Mouse (Mus musculus): Measurements from ENCODE around the gene Ndufaf7. TPM values are rescaled to one million over a fixed set of nuclear protein-coding genes. Genes with fewer than 3 reads are reported as not detected.

Ndufaf7 gene
- polyA plus RNA-seq, 1 experiment, result 64.2 TPM

DNA sequence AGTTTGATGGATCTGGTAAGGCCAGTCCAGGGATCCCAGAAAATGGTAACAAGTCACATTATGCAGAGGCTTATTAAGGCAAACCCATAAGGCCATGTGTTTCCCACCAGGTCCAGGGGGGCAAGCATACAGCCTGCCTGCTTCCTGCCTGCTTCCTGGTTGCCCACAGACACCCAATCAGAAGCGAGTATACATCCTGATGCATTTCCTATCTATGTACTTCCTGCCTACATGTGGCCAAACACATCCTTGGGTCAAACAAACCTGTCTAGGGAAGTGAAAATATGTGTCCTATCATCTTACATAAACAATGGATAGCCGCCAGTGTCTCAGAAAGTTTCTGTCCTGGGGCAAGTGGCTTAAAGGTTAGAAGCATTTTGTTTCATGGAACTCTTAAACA lies 33.8 kb upstream of the Ndufaf7 start:
- H3K4me3 ChIP-seq (ENCODE audit: low read depth, low read length), result no peak overlapping the region
- no peak overlapping the region for H3K9ac ChIP-seq (ENCODE audit: low read depth, poor library complexity, severe bottlenecking)
- peaks cover 1% of the 10 kb centered on the region for H3K4me1 ChIP-seq (ENCODE audit: control insufficient read depth, insufficient read depth, low read length)
- H3K27ac ChIP-seq (ENCODE audit: insufficient read depth, low read length), result no peak overlapping the region
- TF ChIP-seq CTCF (IDR thresholded peaks at IDR 0.05; ENCODE audit: low read depth, low read length), result no peak
- no peak for TF ChIP-seq EP300 (IDR thresholded peaks at IDR 0.05; ENCODE audit: insufficient read depth, low read depth, low read length)
- no peak for TF ChIP-seq POLR2A (IDR thresholded peaks at IDR 0.05; ENCODE audit: insufficient read depth, low read length)
- no peaks in the 10 kb centered on the region for H3K27me3 ChIP-seq (ENCODE audit: control insufficient read depth, insufficient read depth, low read length, poor library complexity, severe bottlenecking)
- no peaks in the 10 kb centered on the region for H3K36me3 ChIP-seq (ENCODE audit: control insufficient read depth, insufficient read depth, low read length, poor library complexity, severe bottlenecking)
- H3K9me3 ChIP-seq (replicated peaks; ENCODE audit: control insufficient read depth, insufficient read depth, low read length, poor library complexity, severe bottlenecking), result no peaks in the 10 kb centered on the region

DNA sequence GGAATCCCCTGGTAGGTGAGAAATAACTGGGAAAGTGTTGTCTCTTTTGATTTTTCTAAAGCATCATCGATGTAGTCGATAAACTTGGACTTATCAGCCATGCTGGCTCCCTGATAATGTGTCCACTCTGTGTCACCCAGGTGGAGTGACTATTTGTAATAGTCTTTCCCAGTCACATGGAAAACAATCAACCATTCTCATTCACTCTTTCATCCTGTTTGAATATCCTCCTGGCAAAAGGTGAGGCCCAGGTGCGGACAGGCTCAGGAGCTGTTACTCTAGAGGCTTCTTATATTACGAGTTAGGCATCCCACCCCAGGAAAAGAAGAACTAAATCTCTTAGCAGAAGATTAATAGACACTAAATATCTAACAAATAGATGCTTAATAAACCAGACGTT lies 30.0 kb upstream of the Ndufaf7 start, which contains the start of gene Sult6b1:
Sult6b1 (minus strand) TSS at position 101 of the 400 bp plus-strand sequence.
- Histone ChIP-seq H3K9me3 (replicated peaks; ENCODE audit: control insufficient read depth, insufficient read depth, low read length, poor library complexity, severe bottlenecking) (no peaks in the 10 kb centered on the region), H3K9ac (ENCODE audit: low read depth, poor library complexity, severe bottlenecking) (no peak within 1 kb of the TSS), H3K4me1 (ENCODE audit: control insufficient read depth, insufficient read depth, low read length) (peaks cover 1% of the 10 kb centered on the region), H3K27me3 (ENCODE audit: control insufficient read depth, insufficient read depth, low read length, poor library complexity, severe bottlenecking) (no peaks in the 10 kb centered on the region), H3K36me3 (ENCODE audit: control insufficient read depth, insufficient read depth, low read length, poor library complexity, severe bottlenecking) (no peaks in the 10 kb centered on the region), H3K4me3 (ENCODE audit: low read depth, low read length) (no peak within 1 kb of the TSS), H3K27ac (ENCODE audit: insufficient read depth, low read length) (no peak within 1 kb of the TSS)
- no peak for TF ChIP-seq POLR2A (IDR thresholded peaks at IDR 0.05; ENCODE audit: insufficient read depth, low read length)

DNA sequence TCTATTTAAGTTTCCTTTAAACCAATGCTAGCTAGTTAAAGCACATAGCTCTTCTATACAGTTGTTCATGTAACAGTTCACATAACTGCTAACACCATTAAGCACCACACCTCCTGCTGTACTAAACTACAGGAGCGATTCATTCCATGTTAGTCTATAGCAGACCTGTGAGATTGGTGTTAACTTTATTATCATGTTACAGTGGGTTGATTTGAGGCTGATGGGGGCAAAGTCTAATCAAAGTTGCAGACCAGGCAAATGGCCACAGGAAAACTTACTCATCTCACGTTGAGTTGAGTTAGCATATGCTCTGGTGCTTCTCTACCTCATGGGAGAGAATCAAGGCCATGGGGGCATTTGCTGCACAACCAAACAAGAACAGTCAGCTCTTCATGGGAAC lies 27.6 kb upstream of the Ndufaf7 start:
- H3K9me3 ChIP-seq (replicated peaks; ENCODE audit: control insufficient read depth, insufficient read depth, low read length, poor library complexity, severe bottlenecking), result no peaks in the 10 kb centered on the region
- H3K27me3 ChIP-seq (ENCODE audit: control insufficient read depth, insufficient read depth, low read length, poor library complexity, severe bottlenecking), result no peaks in the 10 kb centered on the region
- H3K4me1 ChIP-seq (ENCODE audit: control insufficient read depth, insufficient read depth, low read length), result no peaks in the 10 kb centered on the region
- no peak overlapping the region for H3K4me3 ChIP-seq (ENCODE audit: low read depth, low read length)
- TF ChIP-seq POLR2A (IDR thresholded peaks at IDR 0.05; ENCODE audit: insufficient read depth, low read length), result no peak
- TF ChIP-seq CTCF (IDR thresholded peaks at IDR 0.05; ENCODE audit: low read depth, low read length), result no peak
- no peak for TF ChIP-seq EP300 (IDR thresholded peaks at IDR 0.05; ENCODE audit: insufficient read depth, low read depth, low read length)
- no peak overlapping the region for H3K9ac ChIP-seq (ENCODE audit: low read depth, poor library complexity, severe bottlenecking)
- H3K36me3 ChIP-seq (ENCODE audit: control insufficient read depth, insufficient read depth, low read length, poor library complexity, severe bottlenecking), result no peaks in the 10 kb centered on the region
- H3K27ac ChIP-seq (ENCODE audit: insufficient read depth, low read length), result no peak overlapping the region

DNA sequence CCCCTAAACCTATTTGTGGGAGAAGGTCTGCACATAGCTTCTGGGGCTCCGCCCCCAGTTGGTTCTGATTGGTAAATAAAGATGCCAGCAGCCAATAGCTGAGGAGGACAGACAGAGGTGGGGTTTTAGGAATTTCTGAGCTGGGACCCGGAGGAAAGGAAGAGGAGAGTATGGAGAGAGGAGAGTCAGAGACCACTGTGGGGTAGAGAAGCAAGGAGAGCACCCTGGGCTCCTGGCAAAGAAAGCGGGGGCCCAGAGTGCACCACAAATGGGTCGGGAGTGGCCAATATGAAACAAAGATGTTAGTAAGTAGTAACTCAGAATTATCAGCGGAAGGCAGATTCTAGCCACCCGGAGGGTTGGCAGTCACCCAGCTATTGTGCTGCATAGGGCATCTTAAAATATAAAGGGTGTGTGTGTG lies 24.1 kb upstream of the Ndufaf7 start:
- Histone ChIP-seq H3K4me1 (ENCODE audit: control insufficient read depth, insufficient read depth, low read length) (no peaks in the 10 kb centered on the region), H3K27me3 (ENCODE audit: control insufficient read depth, insufficient read depth, low read length, poor library complexity, severe bottlenecking) (no peaks in the 10 kb centered on the region), H3K9ac (ENCODE audit: low read depth, poor library complexity, severe bottlenecking) (peak overlapping the region; percentile 93), H3K9me3 (replicated peaks; ENCODE audit: control insufficient read depth, insufficient read depth, low read length, poor library complexity, severe bottlenecking) (no peaks in the 10 kb centered on the region), H3K36me3 (ENCODE audit: control insufficient read depth, insufficient read depth, low read length, poor library complexity, severe bottlenecking) (no peaks in the 10 kb centered on the region), H3K4me3 (ENCODE audit: low read depth, low read length) (peak overlapping the region; percentile 100), H3K27ac (ENCODE audit: insufficient read depth, low read length) (peak overlapping the region; percentile 98)
- no peak for TF ChIP-seq EP300 (IDR thresholded peaks at IDR 0.05; ENCODE audit: insufficient read depth, low read depth, low read length)
- peak; percentile 78 for TF ChIP-seq POLR2A (IDR thresholded peaks at IDR 0.05; ENCODE audit: insufficient read depth, low read length)

DNA sequence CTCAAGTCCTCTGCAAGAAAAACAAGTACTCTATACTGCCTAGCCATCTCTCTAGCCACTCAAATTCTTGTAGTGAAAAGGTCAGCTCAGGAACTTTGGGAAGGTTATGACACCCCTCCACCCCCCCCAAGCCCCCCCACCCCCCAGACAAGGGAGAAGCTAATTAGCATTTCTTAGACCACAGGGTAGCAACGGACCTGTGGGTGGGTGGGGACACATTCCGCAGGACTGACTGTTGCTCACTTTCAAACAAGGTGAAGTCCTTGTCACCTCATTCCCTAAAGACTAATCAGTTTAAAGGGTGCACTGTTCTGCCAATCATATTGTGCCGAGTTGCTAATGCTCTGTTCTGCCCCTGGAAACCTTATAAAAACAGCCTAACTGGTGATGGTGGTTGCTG lies 23.0 kb upstream of the Ndufaf7 start:
- Histone ChIP-seq H3K27ac (ENCODE audit: insufficient read depth, low read length) (peak overlapping the region; percentile 98), H3K9me3 (replicated peaks; ENCODE audit: control insufficient read depth, insufficient read depth, low read length, poor library complexity, severe bottlenecking) (no peaks in the 10 kb centered on the region), H3K36me3 (ENCODE audit: control insufficient read depth, insufficient read depth, low read length, poor library complexity, severe bottlenecking) (peaks cover 7% of the 10 kb centered on the region; the same call in 1 of the 2 replicates), H3K27me3 (ENCODE audit: control insufficient read depth, insufficient read depth, low read length, poor library complexity, severe bottlenecking) (no peaks in the 10 kb centered on the region), H3K4me1 (ENCODE audit: control insufficient read depth, insufficient read depth, low read length) (no peaks in the 10 kb centered on the region), H3K9ac (ENCODE audit: low read depth, poor library complexity, severe bottlenecking) (peak overlapping the region; percentile 93), H3K4me3 (ENCODE audit: low read depth, low read length) (peak overlapping the region; percentile 53)
- TF ChIP-seq POLR2A (IDR thresholded peaks at IDR 0.05; ENCODE audit: insufficient read depth, low read length) (no peak), CTCF (IDR thresholded peaks at IDR 0.05; ENCODE audit: low read depth, low read length) (no peak), EP300 (IDR thresholded peaks at IDR 0.05; ENCODE audit: insufficient read depth, low read depth, low read length) (peak; percentile 95)

DNA sequence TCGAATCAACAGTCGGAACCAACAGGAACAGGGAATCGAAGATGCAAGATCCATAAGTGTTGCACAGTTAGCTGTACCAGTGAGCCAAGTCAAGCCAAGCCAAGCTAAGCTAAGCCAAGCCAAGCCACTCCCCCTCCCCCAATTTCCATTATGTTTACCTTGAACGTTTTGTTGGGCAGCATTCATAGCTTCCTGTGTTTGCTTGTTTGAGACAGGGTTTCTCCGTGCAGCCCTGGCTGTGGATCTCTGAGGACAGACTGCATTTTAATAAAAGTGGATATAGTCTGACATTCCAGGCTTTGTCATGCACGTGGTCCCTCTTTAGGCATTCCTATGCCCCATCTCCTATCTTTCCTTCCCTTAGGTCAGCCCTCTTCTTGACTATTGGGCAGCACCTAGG lies 21.2 kb upstream of the Ndufaf7 start:
- peak overlapping the region; percentile 96 for H3K27ac ChIP-seq (ENCODE audit: insufficient read depth, low read length)
- H3K27me3 ChIP-seq (ENCODE audit: control insufficient read depth, insufficient read depth, low read length, poor library complexity, severe bottlenecking), result no peaks in the 10 kb centered on the region
- H3K4me1 ChIP-seq (ENCODE audit: control insufficient read depth, insufficient read depth, low read length), result no peaks in the 10 kb centered on the region
- no peaks in the 10 kb centered on the region for H3K9me3 ChIP-seq (replicated peaks; ENCODE audit: control insufficient read depth, insufficient read depth, low read length, poor library complexity, severe bottlenecking)
- H3K9ac ChIP-seq (ENCODE audit: low read depth, poor library complexity, severe bottlenecking), result peak overlapping the region; percentile 90
- H3K4me3 ChIP-seq (ENCODE audit: low read depth, low read length), result peak overlapping the region; percentile 100
- TF ChIP-seq POLR2A (IDR thresholded peaks at IDR 0.05; ENCODE audit: insufficient read depth, low read length), result no peak
- no peak for TF ChIP-seq EP300 (IDR thresholded peaks at IDR 0.05; ENCODE audit: insufficient read depth, low read depth, low read length)
- TF ChIP-seq CTCF (IDR thresholded peaks at IDR 0.05; ENCODE audit: low read depth, low read length), result no peak
- H3K36me3 ChIP-seq (ENCODE audit: control insufficient read depth, insufficient read depth, low read length, poor library complexity, severe bottlenecking), result peaks cover 22% of the 10 kb centered on the region

Data from ES-Bruce4 (cell line).